Mouse (Mus musculus) layer of hippocampus, postnatal 36 days (tissue): Measurements from ENCODE around the gene Scube1. TPM values are rescaled to one million over a fixed set of nuclear protein-coding genes. Genes with fewer than 3 reads are reported as not detected.

Experiments
- DNase-seq, 2 experiments: peaks; one replicate each; pipeline ENCODE4 v3.0.0; 2022
- total RNA-seq, 2 experiments: library from RNA; stranded (reverse); gene quantifications; 2 replicates each; pipeline ENCODE4 v1.2.3; 2021

The Scube1 gene
- total RNA-seq, 2 experiments from 2014 or later: 19.3 to 21.8 TPM

- peak; percentile 93 for DNase-seq
These were observed 130.1 kb downstream of the Scube1 start, which contains the start of gene Ttll12 for GRCm38 (mm10) chr15:83594513-83595363. Ttll12 (minus strand) TSS chr15:83595157.

GRCm38 (mm10) chr15:83593702-83594512 lies 130.9 kb downstream of the Scube1 start:
- DNase-seq: no peak

- no peak for DNase-seq
These were observed 131.6 kb downstream of the Scube1 start for GRCm38 (mm10) chr15:83593189-83593585.

- DNase-seq: no peak
These were observed 132.3 kb downstream of the Scube1 start for GRCm38 (mm10) chr15:83592260-83593188.

- no peak for DNase-seq
These were observed 133.1 kb downstream of the Scube1 start for GRCm38 (mm10) chr15:83591758-83592157.

- DNase-seq: no peak
These were observed 134.0 kb downstream of the Scube1 start for GRCm38 (mm10) chr15:83590841-83591240.

- DNase-seq: no peak
These were observed 140.0 kb downstream of the Scube1 start for GRCm38 (mm10) chr15:83584741-83585220.

- DNase-seq: peak in 1 of 2 experiments; percentile 14
These were observed 141.2 kb downstream of the Scube1 start for GRCm38 (mm10) chr15:83583419-83584156.

- no peak for DNase-seq
These were observed 141.9 kb downstream of the Scube1 start for GRCm38 (mm10) chr15:83582931-83583330.

GRCm38 (mm10) chr15:83576651-83577050 lies 148.2 kb downstream of the Scube1 start:
- DNase-seq: no peak

- no peak for DNase-seq
These were observed 149.3 kb downstream of the Scube1 start for GRCm38 (mm10) chr15:83575543-83575942.

- DNase-seq: no peak
These were observed 150.0 kb downstream of the Scube1 start for GRCm38 (mm10) chr15:83574731-83575351.

- no peak for DNase-seq
These were observed 151.2 kb downstream of the Scube1 start for GRCm38 (mm10) chr15:83573606-83574005.

GRCm38 (mm10) chr15:83572132-83572531 lies 152.7 kb downstream of the Scube1 start:
- no peak for DNase-seq

- no peak for DNase-seq
These were observed 153.2 kb downstream of the Scube1 start for GRCm38 (mm10) chr15:83571636-83572035.

GRCm38 (mm10) chr15:83570641-83571040 lies 154.2 kb downstream of the Scube1 start:
- DNase-seq: no peak

- no peak for DNase-seq
These were observed 155.1 kb downstream of the Scube1 start for GRCm38 (mm10) chr15:83569682-83570081.

- DNase-seq: no peak
These were observed 156.3 kb downstream of the Scube1 start for GRCm38 (mm10) chr15:83568544-83568943.

GRCm38 (mm10) chr15:83567728-83568127 lies 157.1 kb downstream of the Scube1 start:
- no peak for DNase-seq

- DNase-seq: no peak
These were observed 158.8 kb downstream of the Scube1 start for GRCm38 (mm10) chr15:83566006-83566405.

GRCm38 (mm10) chr15:83565434-83565833 lies 159.4 kb downstream of the Scube1 start:
- no peak for DNase-seq
